Comparison of ENCODE assay signal across 10 mouse cellular contexts in the genomic region with DNA sequence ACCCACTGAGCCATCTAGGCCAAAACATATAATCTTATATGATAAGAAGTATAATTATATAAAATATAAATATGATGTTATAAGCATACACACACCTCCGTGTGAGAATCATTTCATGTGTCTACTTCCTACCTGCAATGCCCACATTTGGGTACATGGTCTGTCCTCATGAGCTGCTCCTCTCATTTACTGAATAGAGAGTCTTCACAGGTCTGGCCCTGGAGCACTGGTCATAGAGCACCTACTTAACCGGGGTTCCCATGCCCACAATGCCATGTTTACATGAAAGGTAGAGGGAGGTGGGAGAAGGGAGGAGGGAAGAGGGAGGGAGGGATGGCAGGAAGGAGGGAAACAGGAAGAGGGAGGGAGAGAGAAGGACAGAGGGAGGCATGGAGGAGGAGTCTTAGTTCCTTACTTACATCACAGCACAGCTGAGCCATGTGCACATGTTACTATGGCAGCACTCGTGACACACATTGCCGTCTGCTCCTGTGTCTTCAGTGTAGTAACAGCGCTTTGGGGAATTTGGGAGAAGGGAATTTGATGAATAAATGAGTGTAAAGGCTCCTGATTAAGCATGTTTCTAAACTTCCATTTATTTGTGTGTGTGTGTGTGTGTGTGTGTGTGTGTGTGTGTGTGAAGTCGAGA.
DNase-seq lines count a peak whose midpoint lies in the region; ATAC-seq lines count a peak whose summit lies in the region.
"Had no signal": no experiment of that assay in that cellular context is flagged by ENCODE, and none has a peak within 500 bp of the region (broad histone marks: within the 10 kb centered on the region; RNA-seq: fewer than 3 reads in every experiment).

No protein-coding gene starts in this region.

- 58% methylated on average over 6 of the region's 6 CpGs for WGBS in hindbrain, embryonic 15.5 days

- no peaks in the 10 kb centered on the region for H3K36me3 ChIP-seq in hindbrain, embryonic 15.5 days

- no peak overlapping the region for H3K9ac ChIP-seq in hindbrain, embryonic 15.5 days

- H3K4me2 ChIP-seq in hindbrain, embryonic 15.5 days = no peak overlapping the region

- no peaks in the 10 kb centered on the region for H3K9me3 ChIP-seq in hindbrain, embryonic 15.5 days

- DNase-seq in layer of hippocampus, adult 18-20 months (ENCODE audit: low spot score in 2 of 2) = peak; percentile 6 to 53
- no peak for DNase-seq in layer of hippocampus, postnatal 25 days (ENCODE audit: extremely low spot score in 1 of 2, low spot score in 1 of 2)
- DNase-seq in right cerebral cortex, adult 18-20 months = peak; percentile 5
- no peak for DNase-seq in right cerebral cortex, postnatal 4 days
- DNase-seq in telencephalon, adult 2 months (ENCODE audit: low read depth, low spot score) = peak; percentile 36
- no peak for DNase-seq in kidney, adult 18-20 months
- no peak for DNase-seq in thymus, postnatal 4 days
- DNase-seq: heart, postnatal 10 days had no signal

- ATAC-seq in hindbrain, embryonic 15.5 days (ENCODE audit: low FRiP score, low read depth) = peak; percentile 74; the same call in 1 of the 2 replicates
- ATAC-seq: intestine, postnatal 0 days had no signal

- no peaks in the 10 kb centered on the region for H3K27me3 ChIP-seq in hindbrain, embryonic 15.5 days

- no peak overlapping the region for H3K27ac ChIP-seq in hindbrain, embryonic 15.5 days (replicated peaks)

- H3K4me1 ChIP-seq in hindbrain, embryonic 15.5 days (replicated peaks) = peaks cover 7% of the 10 kb centered on the region; the same call in 1 of the 2 replicates

- H3K4me3 ChIP-seq in hindbrain, embryonic 15.5 days = no peak overlapping the region

Comparison
In these comparisons a context has a peak if more than half of its experiments do, and no peak if none do; other contexts are left out.
1. DNase-seq: peak in layer of hippocampus, adult 18-20 months (2 of 2), right cerebral cortex, adult 18-20 months (single experiment) and telencephalon, adult 2 months (single experiment); none in layer of hippocampus, postnatal 25 days (0 of 2), right cerebral cortex, postnatal 4 days (single experiment), kidney, adult 18-20 months (single experiment) and thymus, postnatal 4 days (single experiment).